Mouse (Mus musculus): ENCODE measurements at regions not wholly inside any gene's neighbourhood (a gene's known extent, or its start where the extent isn't known, plus 50 kb on each side); places are given as distances from the start of the nearest gene placed in this dataset.

GRCm38 (mm10) chr4:131073420-131073819, 129.2 kb downstream of the Matn1 start:
- TF ChIP-seq CTCF (IDR thresholded peaks at IDR 0.05; ENCODE audit: borderline replicate concordance, insufficient read depth, low read length) (no peak), POLR2A (IDR thresholded peaks at IDR 0.05; ENCODE audit: low read depth, low read length) (no peak)

Measured in embryonic fibroblast, embryonic 13.5 days (primary cell).